Mouse (Mus musculus) liver, embryonic 14.5 days (tissue): ENCODE measurements around the gene Neu4. TPM values are rescaled to one million over a fixed set of nuclear protein-coding genes. Genes with fewer than 3 reads are reported as not detected.
"Not testable (repeated sequence)": the region's sequence is repeated elsewhere in the genome, so short reads cannot be mapped to it uniquely, and the experiment has no call there.

Experiments
- ATAC-seq: fragments of 200-750 bp; cut with Nextera tagmentation; 2 replicates; pipeline ENCODE4 v1.8.0; 2017; ENCODE audit warnings: moderate number of reproducible peaks, mild to moderate bottlenecking, moderate library complexity; ENCODE audit not compliant: insufficient read depth
- DNase-seq, 3 experiments: peaks; one replicate each; pipeline ENCODE4 v3.0.0-alpha.2; 2012 to 2013; ENCODE audit warnings: low read depth in 3 of 3, low spot score in 3 of 3
- H3K27ac ChIP-seq: fragments of 300-500 bp; sonication (generic); 2 replicates; pipeline ENCODE4 v1.5.1; 2014; ENCODE audit warnings: moderate library complexity, mild to moderate bottlenecking, control low read depth, inconsistent platforms
- H3K27me3 ChIP-seq: fragments of 300-500 bp; sonication (generic); 2 replicates; pipeline ENCODE4 v1.6.1; 2014; ENCODE audit warnings: mild to moderate bottlenecking, low read length, moderate library complexity; ENCODE audit not compliant: control insufficient read depth, insufficient read depth
- H3K36me3 ChIP-seq: fragments of 300-500 bp; sonication (generic); replicated peaks from 2 replicates; pipeline ENCODE4 v1.6.1; 2014; ENCODE audit warnings: low read depth; ENCODE audit not compliant: control insufficient read depth, insufficient read depth
- H3K4me1 ChIP-seq, 2 experiments: fragments of 200-500 bp in 1 of 2; fragments of 300-500 bp in 1 of 2; sonication (generic) in 1 of 2; replicated peaks; 2 replicates each; pipeline ENCODE4 v1.6.1; 2012 to 2014; ENCODE audit warnings: antibody characterized with exemption in 1 of 2, inconsistent platforms in 1 of 2, low read length in 1 of 2; ENCODE audit not compliant: control insufficient read depth in 2 of 2, insufficient read depth in 2 of 2
- H3K4me2 ChIP-seq: fragments of 300-500 bp; sonication (generic); 2 replicates; pipeline ENCODE4 v1.6.1; 2014; ENCODE audit warnings: low read depth, mild to moderate bottlenecking, control low read depth, moderate library complexity
- H3K4me3 ChIP-seq, 2 experiments: fragments of 200-500 bp in 1 of 2; fragments of 300-500 bp in 1 of 2; sonication (generic) in 1 of 2; 2 replicates each; pipeline ENCODE4 v1.5.1; 2012 to 2014; ENCODE audit warnings: low read depth in 2 of 2, low read length in 2 of 2, mild to moderate bottlenecking in 2 of 2, control low read depth in 1 of 2, inconsistent platforms in 1 of 2, moderate library complexity in 1 of 2; ENCODE audit not compliant: insufficient read depth in 1 of 2
- H3K9ac ChIP-seq: fragments of 300-500 bp; sonication (generic); replicated peaks from 2 replicates; pipeline ENCODE4 v1.6.1; 2014; ENCODE audit warnings: mild to moderate bottlenecking, control low read depth, moderate library complexity
- H3K9me3 ChIP-seq: fragments of 300-500 bp; sonication (generic); 2 replicates; pipeline ENCODE4 v1.6.1; 2016; ENCODE audit warnings: low read length, mixed read lengths; ENCODE audit not compliant: control insufficient read depth
- CTCF ChIP-seq: IDR thresholded peaks from 2 replicates; pipeline ENCODE4 v1.5.1; 2016; ENCODE audit warnings: antibody characterized with exemption, low read depth, control low read depth
- EP300 ChIP-seq: IDR thresholded peaks from 2 replicates; pipeline ENCODE4 v1.6.1; 2016; ENCODE audit warnings: antibody characterized with exemption, low read depth
- WGBS: fragments of 180-500 bp; shearing (Covaris S2); extraction: QIAGEN DNeasy Blood & Tissue Kit; methylation state at CpG from one replicate; pipeline ENCODE4 v1.1.7; 2014; ENCODE audit not compliant: insufficient replicate concordance; 5-methylcytosine and 5-hydroxymethylcytosine counted together
- polyA plus RNA-seq, 2 experiments: library from polyadenylated mRNA; depleted of rRNA in 1 of 2; stranded (reverse) in 1 of 2; unstranded in 1 of 2; fragments of >200 nt; fragmentation: Nextera tagmentation in 1 of 2; extraction: Ambion mirVana in 1 of 2; gene quantifications; 2 replicates each; pipeline versions ENCODE4 v1.2.1 to v1.2.3; 2012 to 2014

Gene Neu4
- polyA plus RNA-seq, 2 experiments = not detected

DNA sequence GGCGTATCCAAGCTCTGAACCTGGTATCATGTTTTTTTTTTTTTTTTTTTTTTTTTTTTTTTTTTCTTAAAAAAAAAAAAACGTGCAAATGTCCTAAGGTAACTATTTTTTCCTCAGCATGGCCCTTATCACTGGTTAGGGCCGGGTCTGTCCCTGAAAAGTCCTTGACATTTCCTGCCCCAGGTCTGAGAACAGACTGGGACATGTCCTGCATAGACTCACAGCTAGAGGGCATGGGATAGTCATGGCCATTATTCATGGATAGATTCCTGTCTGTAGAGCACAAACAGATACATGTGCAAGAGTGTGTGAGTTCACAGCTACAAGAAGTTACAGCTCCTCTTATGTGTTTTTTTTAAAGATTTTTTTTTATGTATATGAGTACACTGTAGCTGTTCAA lies 31.5 kb upstream of the Neu4 start:
- no peaks in the 10 kb centered on the region for H3K36me3 ChIP-seq
- no peaks in the 10 kb centered on the region for H3K27me3 ChIP-seq
- H3K4me2 ChIP-seq = no peak overlapping the region
- no peak for TF ChIP-seq EP300
- 22% methylated on average over 3 of the region's 3 CpGs for WGBS
- ATAC-seq = no peak
- H3K9me3 ChIP-seq = no peaks in the 10 kb centered on the region
- H3K27ac ChIP-seq = no peak overlapping the region
- DNase-seq = no peak
- no peak overlapping the region for H3K4me3 ChIP-seq
- no peaks in the 10 kb centered on the region for H3K4me1 ChIP-seq
- no peak overlapping the region for H3K9ac ChIP-seq

DNA sequence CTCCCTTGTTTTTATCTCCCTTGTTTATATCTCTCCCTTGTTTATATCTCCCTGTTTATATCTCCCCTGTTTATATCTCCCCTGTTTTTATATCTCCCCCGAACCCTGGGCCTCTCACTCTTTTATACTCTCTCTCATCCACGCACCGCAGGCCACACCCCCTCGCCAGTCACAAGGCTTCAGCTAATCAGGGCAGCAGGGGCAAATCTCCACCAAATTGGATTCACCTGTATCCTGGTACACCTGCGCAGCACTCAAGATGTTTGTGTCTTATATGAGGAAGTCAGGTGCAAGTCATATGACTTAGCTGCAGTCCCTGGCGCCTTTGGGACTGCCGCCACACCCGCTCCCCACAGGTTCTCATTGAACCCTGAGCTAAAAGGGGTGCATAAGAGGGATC lies 30.0 kb upstream of the Neu4 start, which contains the start of gene Gal3st2c:
TSS of gene Gal3st2c (plus strand) at position 301 of the 400 bp plus-strand sequence.
- not testable (repeated sequence) for ATAC-seq, H3K27me3 ChIP-seq
- WGBS = 76% methylated on average over 7 of the region's 8 CpGs

DNA sequence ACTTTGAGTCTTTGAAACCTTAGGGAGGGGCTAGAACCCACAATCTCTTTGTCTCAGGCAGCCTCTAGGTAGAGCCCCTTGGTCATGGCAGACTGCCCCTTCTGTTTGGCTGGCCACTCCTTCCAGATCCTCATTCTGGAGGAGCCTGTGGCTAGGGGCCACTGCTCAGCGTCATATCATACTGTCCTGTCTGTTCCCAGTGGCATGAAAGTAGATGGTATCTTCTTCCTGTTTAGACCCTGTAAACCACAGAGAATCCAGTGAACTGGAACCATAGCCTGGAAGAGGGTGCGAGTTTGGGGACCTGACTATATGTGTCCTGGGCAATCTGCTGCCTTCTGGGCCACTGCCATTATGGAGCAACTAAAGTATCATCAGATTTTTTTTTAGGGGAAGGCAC lies 29.2 kb upstream of the Neu4 start:
- 11% methylated on average over 2 of the region's 2 CpGs for WGBS

More for the DNA sequence above, 30.0 kb upstream of the Neu4 start, which contains the start of gene Gal3st2c:
- H3K4me1 ChIP-seq, H3K27ac ChIP-seq, DNase-seq, H3K9ac ChIP-seq, H3K4me2 ChIP-seq, H3K9me3 ChIP-seq, H3K4me3 ChIP-seq, H3K36me3 ChIP-seq: not testable (repeated sequence)

DNA sequence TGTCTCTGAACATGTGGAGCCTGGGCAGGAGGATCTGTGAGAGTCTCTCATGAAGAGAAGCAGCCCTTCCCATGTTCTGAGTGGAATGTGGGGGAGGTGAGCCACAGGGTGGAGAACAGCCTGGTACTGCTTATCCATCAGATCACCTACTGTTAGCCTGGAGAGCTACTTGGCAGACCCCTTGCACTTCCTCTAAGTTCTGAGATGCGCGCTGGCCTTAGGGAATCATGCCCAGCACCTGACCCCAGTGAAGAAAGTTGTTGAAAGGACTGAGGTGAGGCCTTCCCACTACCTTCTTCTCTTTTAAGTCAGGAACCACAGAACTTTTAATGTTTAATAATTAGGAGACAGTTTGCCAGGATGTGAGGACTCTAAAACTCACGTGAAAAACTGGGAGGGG lies 28.8 kb upstream of the Neu4 start:
- H3K4me1 ChIP-seq, H3K9ac ChIP-seq, H3K27me3 ChIP-seq, DNase-seq, H3K4me3 ChIP-seq, H3K27ac ChIP-seq, H3K4me2 ChIP-seq, H3K9me3 ChIP-seq, ATAC-seq, H3K36me3 ChIP-seq: not testable (repeated sequence)
- 52% methylated on average over 3 of the region's 3 CpGs for WGBS

More for the DNA sequence above, 29.2 kb upstream of the Neu4 start:
- not testable (repeated sequence) for H3K27ac ChIP-seq, H3K4me1 ChIP-seq, H3K9me3 ChIP-seq, H3K27me3 ChIP-seq, H3K4me3 ChIP-seq, ATAC-seq, H3K4me2 ChIP-seq, H3K36me3 ChIP-seq, DNase-seq, H3K9ac ChIP-seq

DNA sequence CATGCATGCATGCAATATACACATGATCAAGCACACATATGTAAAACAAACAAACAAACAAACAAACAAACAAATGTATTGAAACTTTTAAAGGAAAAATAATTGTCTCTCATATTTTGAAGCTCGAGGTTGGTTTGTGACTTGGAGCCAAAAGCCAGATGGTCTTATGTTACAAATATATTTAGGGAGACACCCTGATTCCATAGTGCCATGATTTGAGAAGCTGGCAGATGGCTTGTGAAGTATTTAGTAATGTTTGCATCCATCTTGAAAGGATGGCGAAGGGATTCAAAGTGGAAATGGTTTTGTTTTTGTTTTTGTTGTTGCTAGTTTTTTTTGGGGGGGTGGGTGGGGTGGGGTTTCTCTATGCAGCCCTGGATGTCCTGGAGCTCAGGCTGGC lies 19.2 kb upstream of the Neu4 start:
- DNase-seq = no peak
- no peak overlapping the region for H3K4me3 ChIP-seq
- WGBS = 47% methylated on average over 2 of the region's 2 CpGs
- no peak overlapping the region for H3K4me2 ChIP-seq
- no peak overlapping the region for H3K27ac ChIP-seq
- H3K27me3 ChIP-seq = no peaks in the 10 kb centered on the region
- H3K36me3 ChIP-seq = no peaks in the 10 kb centered on the region
- H3K9me3 ChIP-seq = no peaks in the 10 kb centered on the region
- ATAC-seq = no peak
- H3K4me1 ChIP-seq = no peaks in the 10 kb centered on the region
- no peak for TF ChIP-seq CTCF
- TF ChIP-seq EP300 = no peak
- H3K9ac ChIP-seq = no peak overlapping the region

DNA sequence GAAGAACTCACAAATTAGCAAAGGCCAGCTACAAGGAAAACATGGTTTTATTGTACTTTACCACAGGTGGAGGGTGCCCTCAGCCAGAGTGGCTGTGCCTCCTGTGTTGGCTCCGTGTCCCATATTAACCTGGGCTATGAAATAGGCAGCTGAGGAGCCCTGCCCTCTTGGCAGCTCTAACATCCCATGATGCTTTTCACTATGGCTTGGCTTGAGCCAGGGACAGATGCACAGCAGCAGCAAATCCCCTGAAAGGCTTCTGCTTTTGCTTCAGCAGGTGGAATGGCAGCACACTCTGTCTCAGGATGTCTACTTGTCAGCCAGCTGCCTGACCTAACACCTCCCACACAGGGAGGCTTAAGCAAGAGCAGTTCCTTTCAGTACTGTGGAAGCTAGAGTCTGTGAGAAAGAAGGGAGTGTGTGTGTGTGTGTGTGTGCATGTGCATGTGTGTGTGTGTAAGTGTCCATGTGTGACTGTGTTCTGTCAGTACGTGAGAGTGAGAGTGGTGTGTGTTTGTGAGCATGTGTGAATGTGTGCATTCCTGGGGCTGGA lies 14.2 kb upstream of the Neu4 start:
- H3K36me3 ChIP-seq, ATAC-seq, H3K4me2 ChIP-seq, H3K4me1 ChIP-seq, DNase-seq, H3K27me3 ChIP-seq, H3K4me3 ChIP-seq, H3K9ac ChIP-seq, H3K27ac ChIP-seq, H3K9me3 ChIP-seq: not testable (repeated sequence)
- WGBS = 47% methylated on average over 2 of the region's 2 CpGs

DNA sequence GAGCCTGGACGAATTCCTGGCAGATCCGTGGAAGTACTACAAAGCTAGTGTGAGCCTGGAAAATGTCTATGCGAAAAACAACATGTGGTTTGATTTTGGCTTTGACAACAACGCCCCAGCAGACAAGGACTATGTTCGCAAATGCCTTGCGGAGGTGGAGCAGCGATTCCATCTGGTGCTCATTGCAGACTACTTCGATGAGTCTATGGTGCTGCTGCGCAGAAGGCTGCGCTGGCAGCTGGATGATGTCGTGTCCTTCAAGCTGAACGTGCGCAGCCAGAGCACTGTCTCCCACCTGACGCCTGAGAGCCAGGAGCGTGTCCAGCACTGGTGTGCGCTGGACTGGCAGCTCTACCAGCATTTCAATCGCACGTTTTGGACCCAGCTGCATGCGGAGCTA lies 11.4 kb upstream of the Neu4 start:
- H3K27me3 ChIP-seq, DNase-seq, H3K4me3 ChIP-seq, H3K9me3 ChIP-seq, ATAC-seq, H3K27ac ChIP-seq, H3K4me1 ChIP-seq, H3K36me3 ChIP-seq, H3K4me2 ChIP-seq, H3K9ac ChIP-seq: not testable (repeated sequence)
- WGBS = 79% methylated on average over 13 of the region's 19 CpGs
